Mouse (Mus musculus) embryonic fibroblast, embryonic 13.5 days (primary cell): ENCODE results near the gene E130308A19Rik.

ENCODE experiments used
- CTCF ChIP-seq: IDR thresholded peaks from 2 replicates; pipeline ENCODE4 v1.5.1; 2011; ENCODE audit warnings: mild to moderate bottlenecking, control low read depth, low read length, moderate library complexity, borderline replicate concordance; ENCODE audit not compliant: insufficient read depth
- POLR2A ChIP-seq: IDR thresholded peaks from 2 replicates; pipeline ENCODE4 v1.6.1; 2011; ENCODE audit warnings: low read depth, mild to moderate bottlenecking, control low read depth, low read length, moderate library complexity

DNA sequence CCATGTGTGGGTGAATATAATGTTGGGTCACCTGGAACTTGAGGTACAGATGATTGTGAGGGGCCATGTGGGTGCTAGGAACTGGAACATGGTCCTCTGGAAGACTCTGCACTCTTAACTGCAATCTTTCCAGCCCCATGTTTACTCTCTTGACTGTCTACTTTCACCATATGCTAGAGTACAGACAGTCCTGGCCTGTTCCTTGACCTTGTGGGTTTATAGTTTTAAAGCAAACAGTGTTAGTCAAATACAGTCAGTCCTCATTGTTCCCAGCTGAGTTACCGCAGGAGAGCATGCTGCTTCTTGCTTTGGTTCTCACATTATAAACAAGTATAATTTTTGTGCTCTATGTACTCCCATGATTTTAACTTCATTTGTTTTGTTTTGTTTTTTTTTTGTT is 36.2 kb downstream of the E130308A19Rik start:
- TF ChIP-seq POLR2A = no peak
- TF ChIP-seq CTCF = no peak
